Mouse (Mus musculus): ENCODE measurements around the gene Plpp2.

GRCm38 (mm10) chr10:79532678-79533077 is 918 bp downstream of the Plpp2 start:
- TF ChIP-seq CTCF (IDR thresholded peaks at IDR 0.05; ENCODE audit: insufficient read depth, low read depth, low read length) (no peak), POLR2A (IDR thresholded peaks at IDR 0.05; ENCODE audit: insufficient read depth, low read depth, low read length) (no peak)
